Mouse (Mus musculus): ENCODE data around the gene Idua. TPM values are rescaled to one million over a fixed set of nuclear protein-coding genes. Genes with fewer than 3 reads are reported as not detected.
A peak's percentile ranks its signal among the peaks of the same experiment; 100 is the strongest.

The Idua gene
- polyA plus RNA-seq, 1 experiment from 2014 or later, result 15.5 TPM

DNA sequence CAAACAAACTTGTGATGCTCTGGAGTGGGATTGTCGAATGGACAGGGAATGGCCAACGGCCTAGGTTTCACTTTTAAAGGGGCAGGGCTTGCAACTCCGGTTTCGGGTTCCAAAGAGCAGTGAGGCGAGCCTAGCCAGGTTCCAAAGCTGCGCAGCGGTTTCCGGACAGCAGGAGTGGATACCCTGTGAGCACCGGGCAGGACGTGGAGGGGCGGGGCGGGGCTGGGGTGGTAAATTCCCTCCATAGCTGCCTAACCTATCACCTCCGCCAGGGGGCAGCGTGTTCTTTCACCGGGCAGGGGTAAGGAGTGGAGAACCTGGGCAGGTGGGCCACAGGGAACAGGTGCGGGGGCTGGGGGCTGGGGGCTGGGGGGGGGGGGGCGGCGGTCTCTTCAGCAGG is 32.1 kb downstream of the Idua start, which contains the start of gene Fgfrl1:
Gene Fgfrl1 (plus strand): TSS at position 112 of the 400 bp plus-strand sequence.
- WGBS, result 3% methylated on average over 17 of the region's 18 CpGs
- no peak for ATAC-seq (replicated peaks; ENCODE audit: extremely low read depth, insufficient read depth, low FRiP score)
- Histone ChIP-seq H3K9ac (ENCODE audit: low read length) (peak within 1 kb of the TSS; percentile 45; the same call in 1 of the 2 replicates), H3K27me3 (ENCODE audit: control insufficient read depth, insufficient read depth, low read length) (no peaks in the 10 kb centered on the region), H3K9me3 (replicated peaks; ENCODE audit: control insufficient read depth, low read length) (no peaks in the 10 kb centered on the region), H3K27ac (ENCODE audit: low read length) (no peak within 1 kb of the TSS), H3K36me3 (ENCODE audit: control insufficient read depth, insufficient read depth) (no peaks in the 10 kb centered on the region), H3K4me2 (ENCODE audit: low read depth, low read length) (peak within 1 kb of the TSS; percentile 85), H3K4me3 (ENCODE audit: low read length) (peak within 1 kb of the TSS; percentile 70), H3K4me1 (ENCODE audit: control insufficient read depth, insufficient read depth, low read length) (peaks cover 12% of the 10 kb centered on the region)

GRCm38 (mm10) chr5:108693872-108694288 is 33.7 kb downstream of the Idua start:
- H3K27me3 ChIP-seq (ENCODE audit: control insufficient read depth, insufficient read depth, low read length), result no peaks in the 10 kb centered on the region
- H3K4me3 ChIP-seq (ENCODE audit: low read length), result peak overlapping the region; percentile 70
- WGBS, result under 1% methylated on average over 42 of the region's 43 CpGs
- no peaks in the 10 kb centered on the region for H3K9me3 ChIP-seq (replicated peaks; ENCODE audit: control insufficient read depth, low read length)
- ATAC-seq (replicated peaks; ENCODE audit: extremely low read depth, insufficient read depth, low FRiP score), result peak; percentile 96
- peaks cover 15% of the 10 kb centered on the region for H3K4me1 ChIP-seq (ENCODE audit: control insufficient read depth, insufficient read depth, low read length)
- H3K9ac ChIP-seq (ENCODE audit: low read length), result peak overlapping the region; percentile 81
- peak overlapping the region; percentile 5; the same call in 1 of the 2 replicates for H3K27ac ChIP-seq (ENCODE audit: low read length)
- no peaks in the 10 kb centered on the region for H3K36me3 ChIP-seq (ENCODE audit: control insufficient read depth, insufficient read depth)
- peak overlapping the region; percentile 85 for H3K4me2 ChIP-seq (ENCODE audit: low read depth, low read length)

GRCm38 (mm10) chr5:108694352-108695261 is 34.5 kb downstream of the Idua start:
- WGBS, result under 1% methylated on average over 81 of the region's 99 CpGs

GRCm38 (mm10) chr5:108695861-108696260 is 35.7 kb downstream of the Idua start:
- no peak overlapping the region for H3K4me2 ChIP-seq (ENCODE audit: low read depth, low read length)

More at GRCm38 (mm10) chr5:108694352-108695261, 34.5 kb downstream of the Idua start:
- ATAC-seq (replicated peaks; ENCODE audit: extremely low read depth, insufficient read depth, low FRiP score), result peak; percentile 62
- Histone ChIP-seq H3K4me1 (ENCODE audit: control insufficient read depth, insufficient read depth, low read length) (peaks cover 18% of the 10 kb centered on the region), H3K36me3 (ENCODE audit: control insufficient read depth, insufficient read depth) (no peaks in the 10 kb centered on the region), H3K4me2 (ENCODE audit: low read depth, low read length) (peak overlapping the region; percentile 85), H3K9me3 (replicated peaks; ENCODE audit: control insufficient read depth, low read length) (no peaks in the 10 kb centered on the region), H3K27ac (ENCODE audit: low read length) (peak overlapping the region; percentile 5; the same call in 1 of the 2 replicates), H3K9ac (ENCODE audit: low read length) (peak overlapping the region; percentile 80), H3K27me3 (ENCODE audit: control insufficient read depth, insufficient read depth, low read length) (no peaks in the 10 kb centered on the region), H3K4me3 (ENCODE audit: low read length) (peak overlapping the region; percentile 70)

GRCm38 (mm10) chr5:108696542-108696941 is 36.4 kb downstream of the Idua start:
- Histone ChIP-seq H3K36me3 (ENCODE audit: control insufficient read depth, insufficient read depth) (no peaks in the 10 kb centered on the region), H3K9me3 (replicated peaks; ENCODE audit: control insufficient read depth, low read length) (no peaks in the 10 kb centered on the region), H3K4me3 (ENCODE audit: low read length) (no peak overlapping the region), H3K27ac (ENCODE audit: low read length) (no peak overlapping the region), H3K27me3 (ENCODE audit: control insufficient read depth, insufficient read depth, low read length) (no peaks in the 10 kb centered on the region), H3K9ac (ENCODE audit: low read length) (no peak overlapping the region), H3K4me2 (ENCODE audit: low read depth, low read length) (no peak overlapping the region), H3K4me1 (ENCODE audit: control insufficient read depth, insufficient read depth, low read length) (peaks cover 25% of the 10 kb centered on the region)
- ATAC-seq (replicated peaks; ENCODE audit: extremely low read depth, insufficient read depth, low FRiP score), result no peak
- 82% methylated on average over 3 of the region's 3 CpGs for WGBS

More at GRCm38 (mm10) chr5:108695861-108696260, 35.7 kb downstream of the Idua start:
- H3K4me1 ChIP-seq (ENCODE audit: control insufficient read depth, insufficient read depth, low read length), result peaks cover 26% of the 10 kb centered on the region
- no peak overlapping the region for H3K9ac ChIP-seq (ENCODE audit: low read length)
- H3K27me3 ChIP-seq (ENCODE audit: control insufficient read depth, insufficient read depth, low read length), result no peaks in the 10 kb centered on the region
- H3K36me3 ChIP-seq (ENCODE audit: control insufficient read depth, insufficient read depth), result no peaks in the 10 kb centered on the region
- ATAC-seq (replicated peaks; ENCODE audit: extremely low read depth, insufficient read depth, low FRiP score), result no peak
- WGBS, result 96% methylated on average over 10 of the region's 12 CpGs
- H3K4me3 ChIP-seq (ENCODE audit: low read length), result no peak overlapping the region
- H3K27ac ChIP-seq (ENCODE audit: low read length), result no peak overlapping the region
- no peaks in the 10 kb centered on the region for H3K9me3 ChIP-seq (replicated peaks; ENCODE audit: control insufficient read depth, low read length)

GRCm38 (mm10) chr5:108697341-108697753 is 37.2 kb downstream of the Idua start:
- no peak for ATAC-seq (replicated peaks; ENCODE audit: extremely low read depth, insufficient read depth, low FRiP score)
- Histone ChIP-seq H3K4me3 (ENCODE audit: low read length) (no peak overlapping the region), H3K9ac (ENCODE audit: low read length) (0 out of 2 replicates have a peak overlapping the region, but pooled peaks have one; percentile 3), H3K27me3 (ENCODE audit: control insufficient read depth, insufficient read depth, low read length) (no peaks in the 10 kb centered on the region), H3K27ac (ENCODE audit: low read length) (no peak overlapping the region), H3K4me1 (ENCODE audit: control insufficient read depth, insufficient read depth, low read length) (peaks cover 22% of the 10 kb centered on the region), H3K36me3 (ENCODE audit: control insufficient read depth, insufficient read depth) (no peaks in the 10 kb centered on the region), H3K4me2 (ENCODE audit: low read depth, low read length) (no peak overlapping the region), H3K9me3 (replicated peaks; ENCODE audit: control insufficient read depth, low read length) (no peaks in the 10 kb centered on the region)
- WGBS, result 65% methylated on average over 4 of the region's 4 CpGs

- no peak overlapping the region for H3K9ac ChIP-seq (ENCODE audit: low read length)
- peaks cover 3% of the 10 kb centered on the region; the same call in 1 of the 2 replicates for H3K36me3 ChIP-seq (ENCODE audit: control insufficient read depth, insufficient read depth)
- H3K9me3 ChIP-seq (replicated peaks; ENCODE audit: control insufficient read depth, low read length), result no peaks in the 10 kb centered on the region
- ATAC-seq (replicated peaks; ENCODE audit: extremely low read depth, insufficient read depth, low FRiP score), result 0 out of 2 replicates have a peak, but pooled peaks have one; percentile 12
- no peaks in the 10 kb centered on the region for H3K27me3 ChIP-seq (ENCODE audit: control insufficient read depth, insufficient read depth, low read length)
- H3K27ac ChIP-seq (ENCODE audit: low read length), result 0 out of 2 replicates have a peak overlapping the region, but pooled peaks have one; percentile 25
- H3K4me1 ChIP-seq (ENCODE audit: control insufficient read depth, insufficient read depth, low read length), result peaks cover 18% of the 10 kb centered on the region
- no peak overlapping the region for H3K4me3 ChIP-seq (ENCODE audit: low read length)
- no peak overlapping the region for H3K4me2 ChIP-seq (ENCODE audit: low read depth, low read length)
- WGBS, result 32% methylated on average over 3 of the region's 3 CpGs
Measured at GRCm38 (mm10) chr5:108700346-108700745, 40.2 kb downstream of the Idua start.

- ATAC-seq (replicated peaks; ENCODE audit: extremely low read depth, insufficient read depth, low FRiP score), result no peak
- H3K27ac ChIP-seq (ENCODE audit: low read length), result no peak overlapping the region
- H3K36me3 ChIP-seq (ENCODE audit: control insufficient read depth, insufficient read depth), result peaks cover 10% of the 10 kb centered on the region; the same call in 1 of the 2 replicates
- H3K27me3 ChIP-seq (ENCODE audit: control insufficient read depth, insufficient read depth, low read length), result no peaks in the 10 kb centered on the region
- H3K9me3 ChIP-seq (replicated peaks; ENCODE audit: control insufficient read depth, low read length), result no peaks in the 10 kb centered on the region
- H3K4me2 ChIP-seq (ENCODE audit: low read depth, low read length), result no peak overlapping the region
- no peak overlapping the region for H3K9ac ChIP-seq (ENCODE audit: low read length)
- peaks cover 18% of the 10 kb centered on the region for H3K4me1 ChIP-seq (ENCODE audit: control insufficient read depth, insufficient read depth, low read length)
- 73% methylated on average over 10 of the region's 10 CpGs for WGBS
- H3K4me3 ChIP-seq (ENCODE audit: low read length), result no peak overlapping the region
Measured at GRCm38 (mm10) chr5:108701341-108702021, 41.4 kb downstream of the Idua start.

Data from heart, embryonic 16.5 days (tissue).